Mouse (Mus musculus) 3134 (cell line): ENCODE measurements around the gene B4galnt4.
A peak's percentile ranks its signal among the peaks of the same experiment; 100 is the strongest.

ENCODE experiments used
- DNase-seq: peaks from one replicate; pipeline ENCODE4 v3.0.0-alpha.2; 2011; ENCODE audit warnings: low spot score; ENCODE audit not compliant: insufficient read length; ENCODE audit errors: extremely low read depth

The B4galnt4 gene

DNA sequence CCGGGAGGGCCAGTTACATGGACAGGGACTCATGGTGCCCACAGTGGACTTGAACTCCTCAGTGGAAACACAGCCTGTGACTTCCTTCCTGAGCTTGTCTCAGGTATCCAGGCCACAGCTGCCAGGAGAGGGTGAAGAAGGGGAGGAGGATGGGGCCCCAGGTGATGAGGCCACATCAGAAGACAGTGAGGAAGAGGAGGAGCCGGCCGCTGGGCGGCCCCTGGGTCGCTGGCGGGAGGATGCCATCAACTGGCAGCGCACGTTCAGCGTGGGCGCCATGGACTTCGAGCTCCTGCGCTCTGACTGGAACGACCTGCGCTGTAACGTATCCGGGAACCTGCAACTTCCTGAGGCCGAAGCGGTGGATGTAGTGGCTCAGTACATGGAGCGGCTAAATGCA lies 7.4 kb downstream of the B4galnt4 start:
- no peak for DNase-seq

DNA sequence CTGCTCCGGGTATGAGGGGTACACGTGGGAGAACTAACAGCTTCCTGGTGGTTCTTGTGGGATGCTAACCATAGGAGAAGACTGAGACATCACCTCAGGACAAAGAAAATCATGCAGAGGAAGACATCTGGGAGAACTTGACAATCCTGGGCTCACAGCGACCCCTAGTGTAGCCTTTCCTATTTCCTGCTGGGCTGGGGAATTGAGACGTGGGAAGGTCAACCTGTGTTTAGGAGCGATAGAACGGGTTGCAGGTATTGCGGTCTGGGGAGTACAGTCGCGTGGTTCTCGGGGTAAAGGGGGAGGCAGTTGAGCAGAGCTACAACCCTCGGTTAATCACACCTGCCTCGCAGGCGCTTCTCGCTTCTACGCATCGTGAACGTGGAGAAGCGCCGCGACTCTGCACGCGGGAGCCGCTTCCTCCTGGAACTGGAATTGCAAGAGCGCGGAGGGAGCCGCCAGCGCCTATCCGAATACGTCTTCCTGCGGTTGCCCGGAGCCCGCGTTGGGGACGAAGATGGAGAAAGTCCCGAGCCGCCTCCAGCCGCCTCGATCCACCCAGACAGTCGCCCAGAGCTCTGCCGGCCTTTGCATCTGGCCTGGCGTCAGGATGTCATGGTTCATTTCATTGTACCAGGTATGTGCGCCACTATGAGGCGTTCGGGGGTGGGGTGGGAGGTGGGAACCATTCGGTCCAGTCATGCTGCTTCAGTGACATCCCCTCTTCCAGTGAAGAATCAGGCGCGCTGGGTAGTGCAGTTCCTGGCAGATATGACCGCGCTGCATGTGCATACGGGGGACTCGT lies 9.4 kb downstream of the B4galnt4 start:
- DNase-seq, result no peak

- DNase-seq, result no peak
Measured at GRCm38 (mm10) chr7:141072017-141072745, 11.3 kb downstream of the B4galnt4 start.

DNA sequence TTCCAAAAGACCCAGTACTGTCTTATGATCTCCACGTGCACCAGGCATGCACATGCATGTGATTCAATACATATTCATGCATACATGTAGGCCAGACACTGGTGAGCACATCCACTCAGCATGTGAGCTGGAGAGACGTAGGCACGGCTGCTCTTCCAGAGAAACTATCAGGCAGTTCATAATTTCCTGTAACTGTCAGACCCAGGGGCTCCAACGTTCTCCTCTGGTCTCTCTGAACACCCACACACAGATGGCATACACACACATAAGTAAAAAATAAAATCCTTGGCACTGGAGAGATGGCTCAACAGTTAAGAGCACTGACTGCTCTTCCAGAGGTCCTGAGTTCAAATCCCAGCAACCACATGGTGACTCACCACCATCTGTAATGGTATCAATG lies 12.9 kb downstream of the B4galnt4 start:
- DNase-seq, result no peak

DNA sequence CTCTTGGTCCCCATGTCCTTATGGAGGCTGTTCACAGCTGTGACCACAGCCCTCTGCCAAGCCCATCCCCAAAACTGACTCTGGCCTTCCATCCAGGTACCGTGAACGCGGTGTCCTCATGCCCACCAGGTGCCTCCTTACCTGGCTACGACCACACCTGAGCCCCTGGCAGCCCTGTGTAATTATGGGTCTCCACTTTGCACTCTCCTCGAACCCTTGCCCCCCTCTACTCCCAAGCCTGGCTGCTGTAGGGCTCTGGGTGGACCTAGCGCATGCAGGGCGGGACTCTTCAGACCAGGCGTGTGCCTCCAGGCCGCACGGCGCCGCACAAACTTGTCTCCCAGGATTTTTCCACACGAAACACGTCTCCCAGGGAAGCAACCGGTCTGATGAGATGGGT lies 16.9 kb downstream of the B4galnt4 start, which contains the start of gene Pkp3:
TSS of gene Pkp3 (plus strand) at position 378 of the 400 bp plus-strand sequence.
- DNase-seq, result no peak

- peak; percentile 60 for DNase-seq
Measured at GRCm38 (mm10) chr7:141078876-141079275, 18.0 kb downstream of the B4galnt4 start.

GRCm38 (mm10) chr7:141079481-141080449 lies 18.9 kb downstream of the B4galnt4 start:
- peak; percentile 52 for DNase-seq

DNA sequence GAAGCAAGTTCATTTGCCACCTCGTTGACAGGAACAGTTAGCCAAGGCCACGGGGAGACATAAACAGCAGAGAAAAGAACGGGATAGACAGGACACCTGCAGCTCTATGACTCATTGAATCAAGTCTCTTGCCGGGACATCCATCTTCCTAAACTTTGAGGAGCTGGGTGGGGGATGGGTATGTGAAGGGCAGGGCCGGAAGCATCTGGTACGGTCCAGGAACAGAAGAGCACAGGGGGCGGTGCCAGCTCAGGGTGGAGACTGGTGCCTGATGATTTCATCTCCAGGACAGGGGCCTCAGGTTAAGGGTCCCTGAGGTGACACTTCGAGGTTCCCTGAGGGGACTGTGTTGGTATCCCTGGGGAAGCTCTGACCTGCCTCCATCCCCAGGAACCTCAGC lies 27.0 kb downstream of the B4galnt4 start:
- no peak for DNase-seq

- DNase-seq, result no peak
Measured at GRCm38 (mm10) chr7:141088473-141088872, 27.6 kb downstream of the B4galnt4 start.

DNA sequence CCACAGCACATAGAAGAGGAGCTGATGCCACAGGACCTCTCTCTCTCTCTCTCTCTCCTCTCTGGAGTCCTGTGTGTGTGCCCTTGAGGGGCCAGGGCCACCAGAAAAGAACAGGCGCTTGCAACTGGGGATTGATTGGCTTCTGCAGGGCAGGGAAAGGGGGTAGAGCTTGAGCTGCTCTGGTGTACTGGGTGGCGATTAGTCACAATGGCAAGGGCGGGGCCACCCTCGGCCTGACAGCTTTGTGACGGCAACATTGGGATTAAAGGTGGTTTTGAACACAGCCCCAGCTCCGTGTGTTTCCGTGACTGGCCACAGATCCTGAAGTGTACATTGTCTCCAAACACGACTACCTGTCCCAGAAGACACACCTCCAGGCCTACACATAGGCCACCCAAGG lies 29.3 kb downstream of the B4galnt4 start:
- DNase-seq, result no peak

DNA sequence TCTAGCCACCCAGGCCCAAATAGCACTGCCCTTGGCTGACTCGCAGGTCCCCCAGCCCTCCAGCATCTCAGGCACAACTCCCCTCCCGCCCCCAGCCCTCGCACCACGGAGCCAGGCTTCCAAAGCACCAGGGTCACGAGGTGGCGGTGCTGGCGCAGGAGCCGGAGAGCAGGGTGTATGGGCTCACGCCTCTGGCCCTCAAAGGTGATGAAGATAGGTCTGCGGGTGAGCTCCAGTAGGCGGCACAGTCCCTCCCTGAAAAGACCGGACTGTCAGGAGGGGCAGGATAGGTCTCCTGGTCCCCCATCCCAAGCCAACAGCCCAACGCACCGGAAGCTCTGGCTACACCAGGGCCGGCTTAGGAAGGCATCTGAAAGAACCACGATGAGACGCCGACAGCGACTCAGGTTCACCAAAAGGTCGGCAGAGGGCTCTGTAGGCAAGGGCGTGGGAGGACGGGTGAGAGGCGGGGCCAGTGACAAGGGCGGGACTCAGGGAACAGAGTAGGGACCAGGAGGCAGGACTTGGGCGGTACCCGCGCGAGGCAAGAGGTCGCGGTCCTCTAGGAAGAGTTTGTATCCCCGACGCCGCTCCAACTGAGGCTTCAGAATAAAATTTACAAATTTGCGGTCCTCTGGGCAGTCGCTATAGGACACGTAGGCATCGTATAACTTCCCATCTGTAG lies 31.3 kb downstream of the B4galnt4 start:
- peak; percentile 67 for DNase-seq

GRCm38 (mm10) chr7:141093950-141094349 lies 33.0 kb downstream of the B4galnt4 start:
- DNase-seq, result no peak

DNA sequence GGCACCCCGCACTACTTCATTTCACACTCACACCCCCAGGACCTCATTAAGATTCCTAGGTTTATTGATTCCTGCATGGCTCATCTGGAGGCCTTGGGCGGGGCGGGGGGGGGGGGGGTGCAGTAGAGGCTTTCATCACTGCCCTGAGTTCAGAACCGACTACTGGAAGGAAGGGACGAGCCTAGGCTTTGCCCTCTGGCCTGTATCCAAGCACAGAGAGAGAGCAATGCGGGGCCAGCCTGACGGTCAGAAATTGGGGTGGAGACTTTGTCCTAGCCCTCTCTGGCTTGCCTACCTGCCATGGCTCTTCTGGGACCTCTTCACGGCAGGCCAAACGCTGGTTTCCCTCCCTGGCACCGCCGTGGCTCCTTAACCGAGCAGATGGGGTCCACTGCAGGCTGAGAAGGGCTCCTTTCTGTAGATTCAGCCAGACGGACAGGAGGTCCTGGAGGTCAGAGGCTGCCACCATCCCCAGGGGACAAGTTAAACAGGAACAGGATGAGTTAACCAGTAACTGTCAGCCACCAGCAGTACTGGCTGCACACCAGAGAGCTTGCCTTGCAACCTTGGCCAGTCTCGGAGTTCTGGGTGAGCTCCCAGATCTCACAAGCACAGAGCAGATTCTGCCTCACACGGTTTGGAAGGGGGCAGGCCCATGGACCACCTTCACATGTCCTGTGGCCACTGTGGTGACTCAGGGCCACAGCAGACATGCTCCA lies 33.7 kb downstream of the B4galnt4 start:
- DNase-seq, result no peak

- no peak for DNase-seq
Measured at GRCm38 (mm10) chr7:141096021-141096420, 35.1 kb downstream of the B4galnt4 start.

DNA sequence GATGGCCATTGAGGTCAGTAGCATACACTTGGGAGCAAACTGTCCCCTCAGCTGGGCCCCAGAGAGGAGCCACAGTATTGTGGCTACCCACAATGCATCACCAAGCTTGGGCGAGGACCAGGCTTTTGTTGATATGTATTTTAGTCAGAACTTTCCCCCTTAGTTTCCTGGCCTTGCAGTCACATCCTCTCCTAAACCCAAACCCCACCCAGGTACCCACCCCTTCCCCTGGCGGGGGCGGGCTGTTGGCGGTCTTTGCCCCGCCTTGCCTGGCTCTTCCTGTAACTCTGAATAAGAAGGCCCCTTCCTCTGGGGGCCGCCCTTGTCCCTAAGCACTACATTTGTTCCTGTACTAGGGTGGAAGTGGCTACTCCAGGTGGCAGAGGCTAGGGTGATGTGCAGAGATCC lies 35.7 kb downstream of the B4galnt4 start:
- DNase-seq, result peak; percentile 78

- no peak for DNase-seq
Measured at GRCm38 (mm10) chr7:141097177-141097576, 36.3 kb downstream of the B4galnt4 start.

DNA sequence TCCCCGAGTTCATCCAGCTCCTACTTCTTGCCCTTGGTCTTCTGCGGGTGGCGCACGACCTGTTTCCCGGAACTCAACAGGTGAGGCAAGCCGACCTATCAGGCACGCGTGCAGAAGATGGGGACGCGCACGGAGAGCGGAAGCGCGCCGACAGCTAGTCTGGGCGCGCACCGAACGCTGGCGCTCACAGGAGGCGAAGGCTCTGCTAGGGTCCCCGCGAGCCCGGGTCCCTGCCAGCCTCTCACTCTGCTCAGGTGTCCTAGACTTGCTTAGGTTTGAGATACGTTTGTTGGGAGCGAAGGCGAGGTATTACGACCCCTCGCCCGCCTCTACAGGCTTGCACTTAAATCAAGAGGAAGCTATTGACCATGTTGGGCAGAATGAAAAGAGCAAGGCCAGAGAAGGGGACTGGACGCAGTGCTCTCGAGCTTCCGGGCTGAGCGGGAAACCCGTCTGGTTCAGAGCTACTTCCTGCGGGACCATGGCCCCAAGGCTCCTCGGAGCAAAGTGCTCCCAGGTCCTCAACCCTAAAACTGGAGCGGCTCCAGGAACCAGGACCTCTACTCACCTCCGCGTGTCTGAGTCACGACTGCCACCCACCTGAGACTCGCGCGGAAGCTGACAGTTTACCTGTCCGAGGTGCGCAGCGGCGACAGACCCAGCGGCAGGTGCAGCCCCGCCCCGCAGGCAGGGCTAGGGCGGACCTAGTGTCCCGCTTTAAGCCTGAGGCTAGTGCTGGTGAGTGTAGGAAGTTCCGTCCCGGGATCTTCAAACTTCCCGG lies 39.2 kb downstream of the B4galnt4 start, which contains the start of gene Sigirr:
TSS of gene Sigirr (minus strand) at position 662 of the 781 bp plus-strand sequence.
- no peak for DNase-seq

DNA sequence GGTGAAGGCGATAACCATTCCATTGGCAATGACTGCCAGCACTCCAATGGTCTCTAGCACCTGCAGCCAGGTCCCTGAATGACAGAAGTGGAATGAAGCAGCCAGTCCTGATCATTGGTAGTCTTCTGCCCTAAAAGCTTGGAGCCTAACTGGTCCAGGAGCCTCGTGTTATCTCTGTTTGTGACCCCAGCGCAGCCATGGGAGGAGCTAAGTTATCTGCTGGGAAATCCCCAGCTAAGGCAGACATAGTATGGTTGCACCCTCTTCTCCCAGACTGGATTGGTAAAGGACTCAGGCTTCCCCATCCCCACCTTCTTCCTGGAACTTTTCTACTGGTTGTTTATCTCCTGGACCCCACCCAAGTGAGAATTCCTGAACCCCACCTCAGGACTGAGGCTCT lies 42.3 kb downstream of the B4galnt4 start:
- DNase-seq, result no peak

GRCm38 (mm10) chr7:141115874-141116273 lies 55.0 kb downstream of the B4galnt4 start:
- no peak for DNase-seq
